Mouse (Mus musculus): ENCODE results near the gene Igfbp5.

Gene Igfbp5

DNA sequence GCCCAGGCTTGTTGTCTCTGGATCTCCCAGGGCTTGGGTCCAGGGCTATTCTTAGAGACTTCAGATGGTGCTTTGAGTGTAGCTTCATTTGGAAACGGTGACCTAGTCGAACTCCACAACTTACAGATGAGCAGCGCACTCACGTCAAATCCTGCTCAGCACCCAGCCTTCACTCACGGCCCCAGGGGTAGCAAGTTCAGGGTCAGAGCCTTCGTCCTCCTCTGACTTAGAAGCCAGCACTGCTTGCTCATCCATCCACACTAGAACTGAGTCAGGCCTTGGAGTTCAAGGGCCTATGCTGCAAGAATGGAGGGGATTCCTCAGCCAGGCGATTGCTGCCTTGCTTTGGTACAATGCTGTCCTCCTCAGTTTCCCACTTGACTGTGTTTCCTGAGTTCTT is 34.9 kb downstream of the Igfbp5 start:
- no peak for DNase-seq

DNA sequence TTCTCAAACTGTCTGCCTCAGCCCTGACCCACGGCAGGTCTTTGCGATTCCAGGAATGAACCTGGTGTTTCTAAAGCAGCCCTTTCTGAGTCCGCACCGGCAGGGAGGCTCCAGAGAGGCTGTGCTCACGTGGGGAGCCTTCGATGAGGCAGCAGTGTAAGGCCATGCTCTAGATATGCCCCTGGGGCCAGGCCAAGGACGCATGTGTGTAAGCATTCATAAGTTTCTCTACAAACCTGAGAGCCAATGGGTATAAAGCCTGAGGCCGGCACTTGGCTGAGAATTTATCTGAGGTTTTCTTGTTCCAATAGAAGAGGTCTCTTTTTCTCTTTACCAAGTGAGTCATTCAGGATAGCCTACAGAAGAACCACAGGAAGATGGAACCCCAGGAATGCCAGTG is 35.3 kb downstream of the Igfbp5 start:
- no peak for DNase-seq

DNA sequence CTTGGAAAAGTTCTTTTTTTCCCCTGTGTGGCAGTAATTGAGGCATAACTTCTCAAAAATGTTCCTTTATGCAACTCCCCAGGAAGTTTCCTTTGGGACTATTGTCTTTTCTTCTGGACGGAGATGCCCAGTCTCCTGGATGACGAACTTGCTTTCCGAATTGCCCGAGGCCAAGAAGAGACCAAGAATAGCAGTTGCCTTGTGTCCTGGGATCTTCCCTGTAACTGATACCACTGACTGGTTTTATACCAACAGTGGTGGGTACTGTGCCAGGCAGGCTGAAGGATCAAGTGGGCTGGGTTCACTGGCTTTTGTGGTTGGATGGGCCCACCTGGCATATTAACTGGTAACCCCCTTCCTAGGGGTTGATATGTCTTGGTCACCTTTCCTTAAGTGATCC is 41.1 kb downstream of the Igfbp5 start:
- DNase-seq = no peak

DNA sequence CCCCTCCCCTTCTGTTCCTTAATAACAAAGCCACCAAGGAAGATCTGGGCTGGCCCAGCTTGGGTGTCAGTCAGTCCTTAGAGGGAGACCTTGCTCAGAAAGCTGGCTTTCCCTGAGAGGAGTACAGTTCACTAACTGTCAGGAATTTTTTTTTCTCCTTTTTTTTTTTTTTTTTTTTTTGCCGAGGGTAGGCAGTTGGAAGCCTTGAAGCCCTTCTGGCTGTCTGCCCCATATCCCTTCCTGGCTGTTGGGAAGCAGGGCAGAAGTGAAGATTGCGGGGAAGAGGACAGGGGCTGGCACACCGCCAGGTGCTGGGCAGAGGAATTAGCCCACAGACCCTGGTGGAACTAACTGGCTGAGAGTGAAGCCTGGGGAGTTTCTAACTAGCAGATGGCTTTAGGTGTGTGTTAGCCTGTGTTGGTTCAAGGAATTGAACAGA is 42.0 kb downstream of the Igfbp5 start:
- no peak for DNase-seq

DNA sequence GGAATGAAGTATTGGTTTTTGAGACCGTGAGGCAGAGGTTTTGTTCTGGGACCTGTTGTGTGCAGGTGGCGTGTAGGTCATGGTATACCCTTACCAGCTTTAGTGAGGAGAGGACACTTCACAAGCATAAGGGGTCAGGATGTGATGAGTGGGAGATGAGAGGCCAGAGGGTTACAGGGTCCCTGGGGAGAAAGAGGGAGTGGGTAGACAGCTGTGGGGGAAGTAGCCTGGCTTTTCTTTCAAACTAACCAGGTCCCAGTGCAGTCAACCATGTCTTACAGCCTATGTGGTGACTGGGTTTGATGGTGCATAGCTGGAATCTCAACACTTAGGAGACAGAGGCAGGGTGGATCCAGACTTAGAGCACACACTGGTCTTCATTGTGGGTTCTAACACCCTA is 44.2 kb downstream of the Igfbp5 start:
- DNase-seq = no peak

DNA sequence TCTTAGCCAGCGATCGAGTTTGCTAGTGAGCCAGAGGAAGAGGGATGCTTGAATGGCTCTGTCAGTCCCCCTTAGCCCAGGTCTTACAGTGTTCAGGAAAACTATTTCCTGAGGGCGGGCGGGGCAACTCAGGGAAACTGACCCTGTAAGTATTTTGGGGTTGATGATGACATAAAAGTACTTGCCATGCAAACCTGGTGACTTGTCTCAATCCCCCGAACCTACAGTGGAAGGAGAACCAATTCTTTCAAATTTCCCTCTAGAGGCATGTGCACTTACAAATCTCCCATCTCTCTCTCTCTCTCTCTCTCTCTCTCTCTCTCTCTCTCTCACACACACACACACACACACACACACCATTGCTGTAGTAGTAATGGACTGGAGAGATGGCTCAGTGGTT is 45.8 kb downstream of the Igfbp5 start:
- DNase-seq = no peak

DNA sequence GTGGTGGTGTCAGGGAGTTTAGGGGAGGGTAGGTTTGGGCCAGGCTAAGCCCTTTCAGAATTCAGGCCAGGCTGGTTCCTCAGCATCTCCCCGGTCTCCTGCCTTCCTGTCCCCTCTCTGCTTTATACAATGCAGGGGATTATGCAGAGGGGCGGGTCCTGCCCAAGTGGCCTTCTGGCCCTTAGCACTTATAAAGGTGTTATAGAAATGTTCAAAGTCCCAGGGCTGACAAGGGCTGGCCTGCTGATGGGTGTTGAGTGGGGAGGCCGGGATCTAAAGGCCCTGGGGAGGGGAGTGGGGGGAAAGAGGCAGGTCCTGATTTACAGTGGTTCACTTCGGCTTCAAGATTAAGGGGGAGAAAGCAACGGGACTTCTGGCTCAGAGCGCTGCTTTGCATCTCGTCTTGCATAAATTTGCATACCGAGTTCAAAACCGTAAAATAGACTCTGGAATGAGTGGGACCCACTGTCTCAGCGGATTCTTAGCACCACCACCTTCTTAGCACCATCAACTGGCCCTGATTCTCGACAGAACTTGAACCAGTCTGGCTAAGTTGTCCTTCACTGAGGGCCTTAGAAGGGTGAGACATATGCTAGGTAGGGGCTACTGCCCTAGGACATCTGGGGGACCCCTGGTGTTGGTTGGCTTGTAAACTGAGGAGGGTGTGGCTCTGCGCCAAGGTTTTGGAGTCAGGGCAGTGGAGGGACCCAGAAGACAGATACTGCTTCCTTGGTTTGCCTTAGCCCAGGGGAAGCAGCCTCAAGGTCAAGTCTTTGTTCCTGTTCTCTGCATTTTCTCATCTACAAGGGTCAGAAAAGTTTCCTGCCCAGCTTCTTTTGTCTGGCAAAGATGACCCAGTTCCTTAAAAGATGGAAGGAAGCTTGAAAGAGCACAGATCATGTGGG is 47.0 kb downstream of the Igfbp5 start:
- no peak for DNase-seq

DNA sequence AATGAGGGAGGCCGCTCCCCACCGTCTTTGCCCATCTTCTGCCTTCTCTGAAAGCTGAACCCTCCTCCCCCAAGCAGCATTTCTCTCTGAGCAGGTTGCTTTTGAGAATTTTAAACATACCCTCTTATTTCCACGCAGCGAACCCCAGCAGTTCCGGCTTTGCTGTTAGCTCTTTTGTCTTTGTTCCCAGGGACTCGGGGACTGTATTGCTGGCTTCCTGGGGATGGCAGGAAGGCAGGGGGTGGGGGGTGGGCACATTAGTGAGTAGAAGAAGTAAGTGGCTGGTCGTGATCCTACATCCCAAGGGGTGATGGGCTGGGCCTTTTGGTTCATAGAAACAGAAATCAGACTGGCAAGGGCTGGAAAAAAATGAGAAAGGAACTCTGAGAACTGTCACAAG is 47.8 kb downstream of the Igfbp5 start:
- no peak for DNase-seq

DNA sequence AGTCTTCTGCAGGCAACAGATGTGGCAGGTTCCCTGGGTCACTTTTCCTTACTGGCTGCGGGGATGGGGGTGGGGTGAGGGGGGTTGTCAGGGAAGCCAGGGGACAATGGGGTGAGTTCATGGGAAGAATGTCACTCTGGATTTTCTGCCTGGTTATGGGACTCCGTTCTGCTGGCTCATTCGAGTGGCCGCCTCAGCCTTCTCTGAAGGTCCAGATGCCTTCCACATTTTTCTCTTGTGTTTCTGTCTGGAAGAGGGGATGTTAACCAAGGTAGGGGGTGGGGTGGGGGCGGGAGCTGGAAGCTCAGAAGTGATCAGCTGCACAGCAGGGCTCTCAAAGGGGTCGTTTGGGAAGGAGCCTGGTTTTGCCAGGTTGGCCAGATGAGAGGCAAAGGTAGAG is 48.2 kb downstream of the Igfbp5 start:
- DNase-seq = no peak

DNA sequence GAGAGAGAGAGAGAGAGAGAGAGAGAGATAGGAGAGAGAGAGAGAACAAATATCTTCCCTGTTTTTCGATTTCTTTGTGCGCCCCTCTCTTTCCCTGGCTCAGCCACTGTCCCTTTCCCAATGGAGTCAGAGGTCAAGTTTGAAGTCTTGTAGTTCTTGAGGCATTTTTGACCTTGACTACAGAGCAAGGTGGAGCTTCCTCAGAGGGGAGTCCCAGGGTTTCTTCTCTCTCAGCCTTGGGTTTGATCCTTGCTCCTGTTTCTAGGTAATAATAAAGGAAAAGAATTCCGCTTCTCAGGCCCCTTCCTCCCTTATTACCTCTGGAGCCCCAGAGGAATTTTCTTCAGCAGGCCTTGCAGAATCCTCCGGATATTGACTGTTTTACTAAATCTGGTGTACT is 48.8 kb downstream of the Igfbp5 start:
- DNase-seq = no peak

DNA sequence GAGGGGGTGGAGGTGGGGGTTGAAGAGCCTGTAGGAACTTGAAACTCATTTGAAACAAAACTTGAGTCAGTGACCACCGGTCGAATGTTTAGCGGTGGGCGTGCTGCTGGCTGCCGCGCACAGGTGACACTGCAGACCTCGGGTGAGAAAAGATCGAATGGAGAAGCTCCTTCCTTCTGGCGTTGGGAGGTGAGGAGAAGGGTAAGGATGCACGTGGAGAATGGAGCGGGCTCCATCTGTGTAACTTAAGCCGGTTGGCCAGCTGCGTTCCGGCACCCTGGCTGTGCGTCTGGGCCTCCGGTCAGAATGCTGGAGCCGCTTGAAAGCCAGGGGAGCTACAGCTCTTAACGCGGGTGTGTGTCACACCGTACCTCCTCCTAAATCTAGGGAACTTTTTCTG is 49.4 kb downstream of the Igfbp5 start:
- no peak for DNase-seq

DNA sequence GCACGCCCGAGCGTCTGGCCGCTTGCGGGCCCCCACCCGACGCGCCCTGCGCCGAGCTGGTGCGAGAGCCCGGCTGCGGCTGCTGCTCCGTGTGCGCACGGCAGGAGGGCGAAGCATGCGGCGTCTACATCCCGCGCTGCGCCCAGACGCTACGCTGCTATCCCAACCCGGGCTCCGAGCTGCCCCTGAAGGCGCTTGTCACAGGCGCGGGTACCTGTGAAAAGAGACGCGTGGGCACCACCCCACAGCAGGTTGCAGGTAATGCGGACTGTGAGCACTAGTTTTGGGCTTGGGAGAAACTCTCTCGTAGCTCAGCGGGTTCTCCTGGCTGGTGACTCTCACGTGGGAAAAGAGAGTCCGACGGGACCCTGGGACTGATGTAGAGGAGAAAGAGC is 50.0 kb downstream of the Igfbp5 start:
- no peak for DNase-seq

DNA sequence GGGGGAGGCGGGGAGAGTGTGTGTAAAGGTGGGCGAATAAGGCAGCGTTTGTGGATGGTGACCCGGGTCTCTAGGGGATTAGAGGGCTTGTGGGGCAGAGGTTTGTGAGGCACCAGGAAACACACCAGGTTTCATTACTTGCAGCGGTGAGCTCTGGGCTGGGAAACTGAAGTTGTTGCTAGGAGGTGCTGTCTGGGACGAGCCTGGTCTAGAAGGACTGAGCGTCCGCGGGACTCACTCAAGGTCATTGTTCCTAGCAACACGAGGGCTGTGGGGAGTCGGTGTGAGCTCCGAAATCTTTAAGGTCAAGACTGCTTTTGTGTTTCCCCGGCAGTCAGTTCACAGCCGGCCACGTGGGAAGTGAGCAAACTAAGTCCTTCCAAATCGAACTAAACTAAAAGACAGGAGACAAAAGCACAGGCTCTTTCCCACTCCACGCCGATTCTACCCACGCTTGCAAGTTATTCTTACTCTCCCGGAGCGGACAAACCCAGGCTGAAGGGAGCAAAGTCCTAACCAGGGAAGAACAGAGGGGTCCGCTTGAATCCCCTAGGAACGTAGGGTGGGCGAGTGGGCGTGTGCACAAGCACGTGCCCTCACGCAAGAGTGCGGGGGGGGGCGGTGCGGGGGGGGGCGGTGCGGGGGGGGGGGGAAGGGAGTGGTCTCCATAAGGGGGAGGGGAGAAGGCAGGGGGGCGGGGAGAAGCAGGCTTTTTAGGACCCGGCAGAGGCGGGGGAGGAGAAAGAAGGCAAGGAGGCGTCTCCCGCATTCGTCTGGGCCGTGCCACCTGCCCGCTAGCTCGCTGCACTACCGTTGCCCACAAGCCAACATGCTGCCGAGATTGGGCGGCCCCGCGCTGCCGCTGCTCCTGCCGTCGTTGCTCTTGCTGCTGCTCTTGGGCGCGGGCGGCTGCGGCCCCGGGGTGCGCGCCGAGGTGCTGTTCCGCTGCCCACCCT is 50.7 kb downstream of the Igfbp5 start, which contains the start of gene Igfbp2:
Gene Igfbp2 (plus strand): TSS at position 753 of the 956 bp plus-strand sequence.
- no peak for DNase-seq

DNA sequence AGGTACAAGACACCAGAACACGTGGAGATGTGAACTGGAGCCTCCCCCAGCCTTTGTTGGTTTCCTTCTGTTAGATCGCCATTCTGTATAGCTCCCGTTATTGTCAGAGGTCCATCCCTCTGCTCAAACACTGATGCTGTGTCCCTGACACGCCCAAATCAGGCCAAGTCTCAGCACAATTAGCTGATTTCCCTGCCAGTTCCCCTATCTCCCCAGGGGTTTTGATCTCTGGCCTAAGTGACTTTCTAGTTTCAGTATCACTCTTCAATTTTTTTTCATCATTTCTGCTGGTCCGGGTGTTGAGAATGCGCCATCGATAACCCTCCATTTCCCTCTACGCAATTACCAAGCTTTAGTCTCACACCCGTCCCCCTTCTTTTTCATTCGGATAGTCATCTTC is 51.8 kb downstream of the Igfbp5 start:
- no peak for DNase-seq

DNA sequence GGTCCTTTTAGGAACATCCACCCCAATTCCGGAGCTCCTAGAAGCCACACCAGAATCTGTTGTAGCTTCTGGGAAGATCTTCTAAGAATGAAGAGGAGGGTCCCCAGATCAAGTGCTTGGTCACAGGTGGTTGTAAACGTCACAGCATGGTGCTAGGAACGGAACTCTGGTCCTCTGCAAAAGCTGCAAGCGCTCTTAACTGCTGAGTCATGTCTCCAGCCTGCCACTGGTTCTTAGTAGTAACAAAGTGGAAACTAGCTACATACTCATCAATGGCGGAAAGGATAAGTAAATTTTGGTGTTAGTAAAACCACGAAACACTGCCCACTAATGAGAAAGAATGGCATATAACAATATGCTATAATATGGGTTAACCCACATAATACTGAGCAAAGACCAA is 54.7 kb downstream of the Igfbp5 start:
- DNase-seq = no peak

DNA sequence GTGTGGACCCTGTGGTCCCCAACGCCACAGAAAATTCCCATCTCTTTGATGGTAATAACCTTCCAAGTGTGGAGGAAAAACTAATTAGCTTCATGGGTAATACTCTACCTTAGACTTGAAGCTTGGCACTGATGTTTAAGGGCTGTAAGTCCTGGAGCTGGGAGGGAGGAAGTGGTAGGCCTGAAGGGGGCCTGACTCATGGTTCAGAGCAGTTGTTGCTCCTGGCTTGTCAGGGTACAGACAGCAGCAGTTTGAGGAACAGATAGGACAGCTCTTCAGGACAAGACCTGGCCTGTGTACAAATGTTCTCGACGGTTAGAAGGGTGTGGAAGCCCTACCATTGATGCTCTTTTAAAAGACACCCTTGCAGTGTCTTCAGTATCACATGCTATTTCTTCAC is 59.1 kb downstream of the Igfbp5 start:
- DNase-seq = no peak

DNA sequence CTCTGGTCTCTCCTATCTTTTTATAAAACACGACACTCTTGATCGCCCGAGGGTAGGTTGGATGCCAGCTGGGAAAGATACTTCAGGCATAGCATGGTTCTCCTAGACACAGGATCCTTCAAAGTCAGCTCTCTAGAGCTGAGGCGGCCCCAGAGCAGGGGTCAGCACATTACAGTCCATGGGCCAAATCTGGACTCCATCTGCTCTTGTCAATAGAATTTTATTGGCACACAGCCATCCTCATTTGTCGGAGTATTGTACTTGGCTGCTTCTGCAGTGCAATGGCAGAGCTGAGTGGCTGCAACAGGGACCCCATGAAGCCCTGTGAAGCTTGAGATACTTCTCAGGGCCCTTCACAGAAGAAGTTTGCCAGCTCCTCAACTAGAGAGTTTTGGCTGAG is 59.5 kb downstream of the Igfbp5 start:
- no peak for DNase-seq

DNA sequence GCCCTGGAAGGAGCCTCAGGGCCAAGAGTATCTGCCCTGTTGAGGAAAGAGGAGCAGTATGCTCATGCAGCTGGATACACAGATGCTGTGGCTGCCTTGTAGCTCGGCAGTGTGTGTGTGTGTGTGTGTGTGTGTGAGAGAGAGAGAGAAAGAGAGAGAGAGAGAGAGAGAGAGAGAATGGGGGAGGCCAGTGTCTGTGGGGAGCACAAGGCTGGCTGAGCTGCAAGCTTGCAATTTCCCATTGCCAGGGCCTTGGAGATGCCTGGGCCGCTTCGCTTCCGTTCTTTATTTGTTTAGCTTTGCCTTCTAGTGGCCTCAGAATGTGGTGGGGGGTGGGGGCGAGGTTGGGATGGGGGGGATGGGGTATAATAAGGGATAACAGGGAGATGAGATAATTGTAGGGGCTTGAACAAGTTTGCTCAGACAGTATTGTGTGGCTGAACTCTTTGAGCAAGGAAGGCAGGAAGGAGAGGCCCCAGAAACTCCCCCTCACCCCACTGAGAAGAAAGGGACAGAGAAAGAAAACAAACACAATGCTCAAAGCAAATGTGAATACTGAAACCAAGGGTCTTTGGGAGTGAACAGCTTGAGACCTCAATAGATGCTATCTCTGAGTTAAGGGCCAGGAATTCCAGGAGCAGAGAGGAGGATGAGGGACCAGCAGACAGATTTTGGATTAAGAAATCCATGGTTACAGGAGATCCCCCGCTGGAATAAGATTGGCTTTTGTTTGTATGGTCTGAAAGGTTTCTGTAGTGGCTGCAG is 60.9 kb downstream of the Igfbp5 start:
- DNase-seq = no peak

DNA sequence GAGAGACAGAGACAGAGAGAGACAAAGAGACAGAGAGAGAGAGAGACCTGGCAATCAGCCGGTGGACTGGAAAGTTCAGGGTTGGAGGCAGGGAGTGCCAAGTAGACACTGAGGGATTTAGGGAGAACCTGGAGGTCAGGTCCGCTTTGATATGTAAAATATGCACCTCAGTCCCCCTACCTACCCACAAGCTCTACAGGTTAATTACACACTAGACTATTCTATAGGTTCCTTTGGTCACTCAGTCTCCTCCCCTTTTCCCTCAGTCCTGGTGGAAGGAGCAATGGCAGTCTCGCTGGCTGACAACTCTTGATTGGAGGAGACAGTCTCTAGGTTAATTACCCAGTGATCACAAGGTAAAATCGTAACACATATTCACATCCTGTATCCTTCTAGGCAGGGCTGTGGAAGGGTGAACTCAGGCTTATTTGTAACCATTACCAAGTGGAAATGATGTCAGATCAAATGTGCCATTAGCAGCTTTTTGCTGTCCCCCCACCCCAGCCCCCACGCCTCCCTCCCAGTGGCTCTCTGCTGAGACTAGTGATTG is 61.5 kb downstream of the Igfbp5 start:
- DNase-seq = no peak

DNA sequence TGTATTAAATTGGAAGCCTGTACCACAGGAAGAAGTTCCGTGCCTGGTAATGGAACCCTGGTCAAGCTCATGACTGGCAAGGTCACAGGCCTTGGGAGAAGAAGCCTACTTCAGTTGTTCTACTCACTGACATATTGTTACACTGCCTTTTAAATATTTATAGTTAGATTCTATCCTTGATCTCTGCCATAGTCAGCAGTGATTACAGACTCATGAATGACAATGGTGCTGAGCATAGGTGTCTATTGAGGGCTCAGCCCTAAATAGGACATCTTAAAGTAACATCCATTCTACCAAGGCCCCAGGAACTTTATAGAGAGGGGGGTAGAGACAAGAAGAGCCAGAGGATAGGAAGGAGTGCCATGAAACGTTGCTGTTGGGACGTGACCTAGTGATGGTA is 63.6 kb downstream of the Igfbp5 start:
- no peak for DNase-seq

DNA sequence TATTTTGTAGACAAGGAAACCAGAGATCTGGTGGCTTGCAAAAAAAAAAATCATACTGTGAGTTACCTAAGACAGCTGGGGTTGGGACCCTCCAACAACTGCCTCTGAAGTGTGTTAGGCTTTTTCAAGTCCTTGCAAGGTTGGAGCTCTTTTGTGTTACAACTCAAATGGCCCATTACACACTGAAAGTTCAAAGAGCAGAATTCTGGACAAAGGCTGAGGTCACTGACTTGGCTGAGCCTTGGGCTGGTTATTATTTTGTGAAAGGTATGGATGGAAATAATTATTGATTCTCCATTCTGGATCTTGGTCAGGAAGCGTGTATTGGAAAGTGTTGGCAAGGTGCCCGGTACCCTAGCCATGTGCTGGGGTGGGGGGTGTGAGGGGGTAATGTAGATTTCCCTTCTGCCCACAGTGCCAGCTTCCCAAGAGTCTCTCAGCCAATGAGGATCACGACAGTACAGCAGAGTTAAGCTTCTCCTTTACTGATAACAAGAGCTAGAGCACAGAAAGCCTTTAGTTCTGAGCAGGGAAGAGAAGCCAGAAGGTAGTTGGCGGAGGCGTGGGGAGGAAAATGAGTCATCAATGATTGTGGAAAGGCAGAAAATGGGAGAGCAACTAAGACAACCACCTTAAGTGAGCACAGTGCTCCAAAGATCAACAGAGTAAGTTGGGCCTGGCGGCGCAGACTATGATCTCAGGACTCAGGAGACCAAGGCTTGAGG is 64.6 kb downstream of the Igfbp5 start:
- DNase-seq = no peak

DNA sequence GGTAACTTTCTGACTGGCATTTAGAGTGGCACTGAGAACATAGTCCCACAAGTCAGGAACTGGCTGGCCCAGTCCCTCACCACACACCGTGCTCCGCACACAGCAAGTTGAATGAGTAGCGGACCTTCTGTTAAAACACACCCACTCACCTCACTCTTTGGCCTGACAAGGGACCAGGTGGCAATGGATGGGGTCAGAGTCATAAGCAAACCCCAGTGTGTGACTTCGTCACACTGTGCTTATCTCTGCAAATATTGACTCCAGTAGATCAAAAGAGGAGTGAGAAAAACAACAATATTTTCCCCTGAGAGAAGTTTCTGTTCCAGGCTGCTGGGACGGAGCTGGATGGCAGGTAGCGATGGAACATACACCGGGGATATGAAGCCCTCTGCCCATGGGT is 65.4 kb downstream of the Igfbp5 start:
- DNase-seq = no peak

Data from cerebellum, adult 9-10 months (tissue).